Mouse (Mus musculus) T-cell, adult 66 days (primary cell): ENCODE measurements around the gene Tmem184b. TPM values are rescaled to one million over a fixed set of nuclear protein-coding genes. Genes with fewer than 3 reads are reported as not detected.

Experiments
- total RNA-seq, 2 experiments: library from RNA; stranded (reverse); gene quantifications; 3 replicates in 1 of 2; 4 replicates in 1 of 2; pipeline ENCODE4 v1.2.4; 2023

Tmem184b gene
- total RNA-seq = 10 to 100 TPM; 39.1 to 43.3 TPM

DNA sequence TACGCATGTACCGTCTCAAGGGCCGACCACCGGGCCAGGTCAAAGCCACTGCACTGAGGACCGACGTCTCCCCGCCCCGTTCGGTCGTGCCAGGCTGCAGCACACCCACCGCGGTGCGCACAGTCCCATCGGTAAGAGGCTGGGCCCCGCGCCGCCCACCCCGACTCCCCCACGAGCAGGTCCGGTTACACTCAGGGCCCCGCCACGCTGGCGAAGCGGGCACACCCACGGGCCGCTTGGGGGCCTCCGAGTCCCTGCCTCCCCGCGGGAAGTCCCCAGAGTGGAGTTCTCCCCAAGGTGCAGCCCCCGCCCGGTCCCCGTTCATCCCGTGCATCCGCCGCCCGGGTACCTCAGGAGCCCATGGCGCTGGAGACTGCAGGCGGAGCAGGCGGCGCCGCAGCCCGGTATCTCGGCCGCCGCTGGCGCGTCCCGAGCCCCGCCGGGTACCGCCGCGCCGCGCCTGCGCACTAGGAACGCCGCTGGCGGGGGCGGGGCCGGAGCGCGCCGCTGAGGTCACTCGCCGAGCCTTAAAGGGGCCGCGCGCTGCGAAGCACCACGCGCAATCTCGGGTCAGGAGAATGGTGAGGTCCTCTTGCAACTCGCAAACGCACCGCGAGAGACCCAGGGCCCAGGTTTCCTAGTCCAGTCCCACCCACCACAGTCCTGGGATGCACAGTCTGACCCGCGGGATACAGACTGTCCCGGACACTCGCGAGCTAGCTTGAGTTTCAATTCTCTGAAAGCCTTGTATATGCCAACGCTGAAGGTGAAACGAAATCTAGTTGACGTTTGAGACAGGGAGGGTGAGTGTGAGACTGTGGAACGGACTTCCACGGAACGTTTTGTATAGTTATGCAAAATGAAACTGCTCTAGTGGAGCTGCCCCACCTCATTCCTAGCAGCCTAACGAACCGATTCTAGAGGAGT lies at the start of gene Tmem184b:
Tmem184b (minus strand) TSS at position 734 of the 927 bp plus-strand sequence.

DNA sequence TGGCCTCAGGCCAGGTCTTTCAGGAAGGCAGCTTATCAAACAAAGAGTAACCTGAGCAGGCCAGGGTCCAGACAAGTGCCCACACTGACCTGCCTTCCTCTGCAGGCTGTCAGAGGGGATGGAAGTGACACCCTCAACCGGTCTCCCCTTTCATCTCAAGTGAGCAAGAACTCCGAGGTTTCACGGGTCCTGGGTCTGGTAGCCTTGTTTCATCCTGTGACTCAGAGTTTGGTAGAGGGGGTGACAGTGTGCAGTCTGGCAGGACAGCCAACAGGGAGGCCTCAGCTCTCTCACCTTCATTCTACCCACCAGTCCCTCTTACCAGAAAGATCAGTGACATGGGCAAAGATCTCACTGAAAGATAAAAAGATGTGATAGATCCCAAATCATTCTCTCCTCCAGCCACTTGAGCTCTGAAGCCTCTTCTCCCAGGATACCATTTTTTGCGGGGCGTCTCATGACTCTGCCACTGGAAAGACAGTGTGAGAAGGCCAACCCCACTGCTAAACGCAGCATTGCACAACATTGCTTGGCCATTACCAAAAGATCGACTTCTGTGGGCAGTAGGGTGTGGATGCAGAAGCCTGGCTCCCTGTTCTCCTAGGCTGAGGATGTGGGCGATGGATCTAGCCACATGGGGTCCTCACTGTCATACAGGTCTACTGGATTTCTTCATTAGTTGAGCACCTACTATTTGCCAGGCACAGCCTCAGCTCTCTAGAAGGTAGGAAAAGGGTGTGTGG lies 57.1 kb downstream of the Tmem184b start, which contains the start of gene Maff:
Maff (plus strand) TSS at position 571 of the 743 bp plus-strand sequence.

DNA sequence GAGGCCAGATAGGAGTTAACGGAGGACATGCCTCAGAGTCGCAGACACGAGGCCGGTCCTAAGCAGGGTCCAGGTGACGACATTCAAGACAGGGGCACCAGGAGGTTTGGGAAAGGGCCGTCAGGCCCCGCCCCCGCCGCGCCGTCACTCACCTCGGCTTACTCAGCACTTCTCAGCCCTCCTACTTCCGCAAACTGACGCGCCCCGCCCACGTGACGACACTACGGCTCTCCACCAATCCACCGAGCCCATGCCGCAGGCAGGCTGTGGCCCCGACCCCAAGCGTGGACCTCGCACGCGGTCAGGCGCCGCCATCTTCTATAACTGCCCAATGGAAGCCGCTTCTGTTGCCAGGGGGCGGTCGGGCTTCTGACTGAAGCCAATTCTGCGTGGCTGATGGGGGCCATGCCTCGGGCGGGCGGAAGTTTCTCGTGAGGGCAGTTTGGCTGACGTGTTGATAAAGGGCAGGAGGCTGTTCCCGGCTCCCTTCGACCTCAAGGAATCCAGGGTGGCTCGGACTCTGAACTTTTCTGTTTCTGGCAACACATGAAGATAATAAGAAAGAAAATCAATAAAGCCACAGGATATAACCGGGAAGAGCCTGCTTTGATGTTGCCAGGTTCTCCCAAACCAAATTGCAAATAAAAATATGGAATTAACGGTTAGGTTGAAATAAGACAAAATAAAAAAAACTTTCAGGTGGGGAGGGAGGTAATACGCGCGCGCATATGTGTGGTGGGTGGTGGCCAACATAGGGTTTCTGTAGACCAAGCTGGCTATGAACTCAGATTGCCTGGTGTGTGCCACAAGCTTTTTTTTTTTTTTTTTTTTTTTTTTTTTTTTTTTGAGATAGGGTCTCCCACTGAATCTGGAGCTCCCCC lies 75.1 kb downstream of the Tmem184b start, which contains the start of gene Pla2g6:
Pla2g6 (minus strand) TSS at position 333 of the 881 bp plus-strand sequence.

Other genes starting within 250 kb of the Tmem184b start
- not detected for gene Sox10, start 238.3 kb downstream of the Tmem184b start, total RNA-seq
- 10 to 100 TPM; 22.3 to 25.8 TPM for gene Pick1, start 174.4 kb downstream of the Tmem184b start, total RNA-seq
- 1 to 10 TPM in 1 of 2 experiments, under 1 TPM in 1; 0.50 to 1.4 TPM for gene Gm49486, start 174.2 kb downstream of the Tmem184b start, total RNA-seq
- not detected for gene Slc16a8, start 148.8 kb downstream of the Tmem184b start, total RNA-seq
- gene Baiap2l2, start 118.0 kb downstream of the Tmem184b start, total RNA-seq = 1 to 10 TPM; 1.9 to 2.4 TPM
- 10 to 100 TPM; 12.7 to 16.7 TPM for gene Pla2g6, start 75.2 kb downstream of the Tmem184b start, total RNA-seq
- 100 to 1,000 TPM in 1 of 2 experiments, 10 to 100 TPM in 1; 65.3 to 114 TPM for gene Maff, start 56.9 kb downstream of the Tmem184b start, total RNA-seq
- gene Csnk1e, start 52.0 kb upstream of the Tmem184b start, total RNA-seq = 10 to 100 TPM; 39.9 to 43.8 TPM
- not detected for gene Kcnj4, start 101.7 kb upstream of the Tmem184b start, total RNA-seq
- gene Kdelr3, start 112.8 kb upstream of the Tmem184b start, total RNA-seq = not detected
- gene Ddx17, start 143.2 kb upstream of the Tmem184b start, total RNA-seq = 100 to 1,000 TPM; 307 to 331 TPM
- gene Dmc1, start 201.5 kb upstream of the Tmem184b start, total RNA-seq = under 1 TPM in 1 of 2 experiments, not detected in 1; 0.50 TPM